8 mouse cellular contexts compared by ENCODE assay signal in the genomic region with DNA sequence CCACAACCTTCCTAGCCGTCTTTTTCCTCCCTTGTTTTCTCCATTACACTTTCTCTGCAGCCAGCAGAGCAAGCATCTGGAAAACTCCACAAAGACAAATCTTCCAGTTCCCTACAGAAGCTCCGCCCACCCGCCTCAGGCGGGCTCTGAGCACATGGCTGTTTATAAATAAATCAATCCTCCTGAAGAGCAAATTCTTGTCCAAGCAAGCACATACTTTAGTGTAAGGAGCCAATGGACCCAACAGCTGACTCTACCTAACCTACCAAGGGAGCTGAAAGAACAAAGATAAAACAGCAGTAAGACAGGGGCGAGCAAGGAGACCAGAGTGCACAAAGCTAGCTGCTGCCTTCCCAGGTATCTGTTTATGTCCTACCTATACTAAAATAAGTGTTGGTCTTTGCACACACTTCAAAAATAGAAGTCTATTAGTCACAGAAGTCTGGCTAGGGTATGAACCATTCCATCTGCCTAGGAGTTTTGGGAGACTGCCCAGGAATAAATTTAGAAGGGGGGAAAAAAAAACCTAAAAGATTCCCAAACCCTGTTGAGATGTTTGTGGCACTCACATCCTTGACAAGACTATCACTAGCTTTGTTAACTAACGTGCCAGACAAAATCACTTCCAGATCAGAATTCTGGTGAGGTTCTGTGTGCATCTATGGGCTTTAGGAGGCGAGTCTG. TPM values are rescaled to one million over a fixed set of nuclear protein-coding genes. Genes with fewer than 3 reads are reported as not detected.
DNase-seq lines count a peak whose midpoint lies in the region; ATAC-seq and TF ChIP-seq lines count a peak whose summit lies in the region.

No protein-coding gene starts in this region.

- H3K4me3 ChIP-seq in limb, embryonic 15.5 days = no peak overlapping the region
- H3K4me3 ChIP-seq in thymus, adult 2 months (ENCODE audit: control insufficient read depth, insufficient read depth, low read length) = no peak overlapping the region

- H3K9ac ChIP-seq in limb, embryonic 15.5 days = no peak overlapping the region

- 59% methylated on average over 7 of the region's 7 CpGs for WGBS in limb, embryonic 15.5 days
- WGBS in thymus, adult 2 months = 90% methylated on average over 7 of the region's 7 CpGs

- DNase-seq in cerebellum, adult 8-10 months = peak; percentile 22
- no peak for DNase-seq in cerebellum, adult 11-12 months
- peak; percentile 21 for DNase-seq in forelimb bud, embryonic 11.5 days (ENCODE audit: low read depth, low spot score)
- DNase-seq in kidney, adult 18-20 months = peak; percentile 65
- DNase-seq in thymus, postnatal 36 days = no peak
- no peak for DNase-seq in thymus, adult 2 months
- no peak for DNase-seq in ovary, postnatal 14 days (ENCODE audit: low spot score)

- peaks cover 35% of the 10 kb centered on the region for H3K36me3 ChIP-seq in limb, embryonic 15.5 days
- peaks cover 22% of the 10 kb centered on the region for H3K36me3 ChIP-seq in thymus, adult 2 months (ENCODE audit: control insufficient read depth, insufficient read depth, low read length)

- no peak for TF ChIP-seq POLR2A in thymus, adult 2 months (IDR thresholded peaks at IDR 0.05; ENCODE audit: control insufficient read depth, extremely low read depth, insufficient read depth, low read length, poor library complexity)

- no peaks in the 10 kb centered on the region for H3K9me3 ChIP-seq in limb, embryonic 15.5 days

- no peak overlapping the region for H3K4me2 ChIP-seq in limb, embryonic 15.5 days

- TF ChIP-seq CTCF in thymus, adult 2 months (IDR thresholded peaks at IDR 0.05; ENCODE audit: borderline replicate concordance, control insufficient read depth, extremely low read depth, insufficient read depth, low read length, poor library complexity) = no peak

- H3K4me1 ChIP-seq in limb, embryonic 15.5 days = peaks cover 19% of the 10 kb centered on the region; the same call in 1 of the 2 replicates
- H3K4me1 ChIP-seq in thymus, adult 2 months (replicated peaks; ENCODE audit: control insufficient read depth, insufficient read depth, low read length) = peaks cover 10% of the 10 kb centered on the region

- peak overlapping the region; percentile 64 for H3K27ac ChIP-seq in limb, embryonic 15.5 days
- no peak overlapping the region for H3K27ac ChIP-seq in thymus, adult 2 months (ENCODE audit: control insufficient read depth, insufficient read depth, low read length)

- no peak for ATAC-seq in limb, embryonic 15.5 days (ENCODE audit: insufficient number of reproducible peaks, low FRiP score, low TSS enrichment, low read depth)

- H3K27me3 ChIP-seq in limb, embryonic 15.5 days = no peaks in the 10 kb centered on the region
- H3K27me3 ChIP-seq in thymus, adult 2 months (ENCODE audit: control insufficient read depth, insufficient read depth, low read length) = no peaks in the 10 kb centered on the region

RNA-seq across cellular contexts. Expression of gene Slc35d1, which starts 36.2 kb away (rescaled TPM):
- 9.9 and 11.4 TPM in 2 replicates for polyA plus RNA-seq in limb, embryonic 15.5 days (2015; fragmentation: Nextera tagmentation; extraction: Ambion mirVana)
- 16.0 and 19.9 TPM in 2 replicates for polyA plus RNA-seq in thymus, adult 2 months (2012; rRNA removed)

Comparison
In these comparisons a context has a peak if more than half of its experiments do, and no peak if none do; other contexts are left out.
1. DNase-seq: peak in cerebellum, adult 8-10 months (single experiment), forelimb bud, embryonic 11.5 days (single experiment) and kidney, adult 18-20 months (single experiment); none in cerebellum, adult 11-12 months (single experiment), thymus, postnatal 36 days (0 of 2), thymus, adult 2 months (single experiment) and ovary, postnatal 14 days (single experiment).